Mouse (Mus musculus) mammary gland, adult 2 months (tissue): ENCODE measurements around the gene Cyp2a22. TPM values are rescaled to one million over a fixed set of nuclear protein-coding genes. Genes with fewer than 3 reads are reported as not detected.

Experiments
- polyA plus RNA-seq: library from polyadenylated mRNA; depleted of rRNA; stranded (reverse); fragments of >200 nt; gene quantifications from 2 replicates; pipeline ENCODE4 v1.2.3, GENCODE M21; 2012; ENCODE audit warnings: low replicate concordance; rRNA removed

Cyp2a22 gene
- not detected in 2 replicates for polyA plus RNA-seq

GRCm38 (mm10) chr7:26939262-26939661, at the start of gene Cyp2a22:
TSS of gene Cyp2a22 (minus strand) at chr7:26939384.

Other genes starting within 250 kb of the Cyp2a22 start
- gene Cyp2b19, start 182.2 kb downstream of the Cyp2a22 start, polyA plus RNA-seq, result 0.10 and 7.0 TPM in 2 replicates
- gene Cyp2g1, start 130.5 kb downstream of the Cyp2a22 start, polyA plus RNA-seq, result 6.1 TPM in 1 of 2 replicates, not detected in the other
- gene Cyp2a5, start 104.1 kb downstream of the Cyp2a22 start, polyA plus RNA-seq, result 0.10 and 2.1 TPM in 2 replicates
- gene Cyp2a12, start 89.7 kb upstream of the Cyp2a22 start, polyA plus RNA-seq, result 1.7 TPM in 1 of 2 replicates, not detected in the other
- gene Cyp2f2, start 180.5 kb upstream of the Cyp2a22 start, polyA plus RNA-seq, result 46.7 and 54.5 TPM in 2 replicates
- not detected in 2 replicates for gene Cyp2t4, start 214.3 kb upstream of the Cyp2a22 start, polyA plus RNA-seq
- 91.0 and 122 TPM in 2 replicates for gene Egln2, start 227.4 kb upstream of the Cyp2a22 start, polyA plus RNA-seq
- gene Rab4b, start 239.5 kb upstream of the Cyp2a22 start, polyA plus RNA-seq, result 61.9 and 99.4 TPM in 2 replicates
- gene Gm21983, start 241.7 kb upstream of the Cyp2a22 start, polyA plus RNA-seq, result 0.24 TPM in 1 of 2 replicates, not detected in the other
- 6.7 and 7.7 TPM in 2 replicates for gene Mia, start 241.8 kb upstream of the Cyp2a22 start, polyA plus RNA-seq